Mouse (Mus musculus): ENCODE data around the gene Thbs2. TPM values are rescaled to one million over a fixed set of nuclear protein-coding genes. Genes with fewer than 3 reads are reported as not detected.

Thbs2 gene
- total and polyA plus RNA-seq, 3 experiments: 0.03 TPM; not detected in 2

DNA sequence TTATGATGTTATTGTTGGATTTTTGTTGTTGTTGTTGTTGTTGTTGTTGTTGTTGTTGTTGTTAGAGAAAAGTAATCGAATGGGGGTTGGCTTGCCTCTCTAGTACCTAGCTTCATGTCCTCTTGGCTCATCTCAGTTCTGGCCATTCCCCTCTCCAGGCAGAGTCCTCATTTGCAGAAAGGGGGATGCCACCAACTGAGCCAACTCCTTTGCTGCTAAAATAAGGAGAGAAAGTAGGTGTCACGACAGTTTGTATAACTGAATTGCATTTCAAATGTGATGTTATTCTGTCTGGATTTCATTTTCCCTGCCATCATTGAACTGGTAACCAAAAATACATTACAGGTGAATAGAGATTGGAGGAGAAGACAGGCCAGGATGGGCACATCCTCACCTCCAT lies 35.9 kb downstream of the Thbs2 start:
- H3K36me3 ChIP-seq (replicated peaks in 1 of 2; ENCODE audit: control insufficient read depth in 1 of 2, insufficient read depth in 1 of 2, low read length in 1 of 2): no peaks in the 10 kb centered on the region
- H3K79me2 ChIP-seq (replicated peaks; ENCODE audit: control insufficient read depth, extremely low read depth, insufficient read depth, poor library complexity, severe bottlenecking): no peaks in the 10 kb centered on the region
- dilution Hi-C loops (cut with MboI; ENCODE audit: extremely low pct_ligation_motif_present, extremely low pct_unique_long_range_greater_than_20kb, low sequenced_read_pairs): no loop called here
- no peak overlapping the region for H3K27ac ChIP-seq (ENCODE audit: insufficient read depth, low read depth)
- H3K9me3 ChIP-seq (replicated peaks; ENCODE audit: low read length): no peaks in the 10 kb centered on the region
- no peaks in the 10 kb centered on the region for H3K27me3 ChIP-seq (replicated peaks)
- peaks cover 0 to 9% of the 10 kb centered on the region in 2 experiments; a peak in 1 of 4 replicates for H3K4me1 ChIP-seq (ENCODE audit: control insufficient read depth in 1 of 2, insufficient read depth in 2 of 2)
- H3K4me2 ChIP-seq (ENCODE audit: insufficient read depth, low read depth, poor library complexity, severe bottlenecking): no peak overlapping the region
- DNase-seq (ENCODE audit: extremely low read depth): no peak
- in situ Hi-C loops (cut with MboI; ENCODE audit: low pct_ligation_motif_present, low pct_unique_long_range_greater_than_20kb, low sequenced_read_pairs): no loop called here
- H3K9ac ChIP-seq (ENCODE audit: insufficient read depth, low read depth): no peak overlapping the region
- TF ChIP-seq NRF1 (IDR thresholded peaks at IDR 0.05; ENCODE audit: low read depth, low read length) (no peak), GABPA (IDR thresholded peaks at IDR 0.05; ENCODE audit: insufficient replicate concordance, low read depth, low read length) (no peak), JUND (conservative IDR thresholded peaks at IDR 0.05; ENCODE audit: low read depth, low read length) (no peak), SMC3 (IDR thresholded peaks at IDR 0.05; ENCODE audit: low read depth, low read length) (no peak), BHLHE40 (IDR thresholded peaks at IDR 0.05; ENCODE audit: low read depth, low read length) (no peak), MAFK (IDR thresholded peaks at IDR 0.05; ENCODE audit: insufficient replicate concordance, low read length) (no peak), CHD2 (IDR thresholded peaks at IDR 0.05; ENCODE audit: low read length) (no peak), MAZ (IDR thresholded peaks at IDR 0.05; ENCODE audit: low read depth, low read length) (no peak), SIN3A (IDR thresholded peaks at IDR 0.05; ENCODE audit: low read length) (no peak), CHD1 (IDR thresholded peaks at IDR 0.05; ENCODE audit: low read depth, low read length) (no peak), MAX (IDR thresholded peaks at IDR 0.05; ENCODE audit: low read length) (no peak), USF2 (conservative IDR thresholded peaks at IDR 0.05; ENCODE audit: low read depth, low read length) (no peak), NELFE (IDR thresholded peaks at IDR 0.05; ENCODE audit: low read depth, low read length) (no peak), IRF4 (IDR thresholded peaks at IDR 0.05; ENCODE audit: low read depth, low read length) (no peak), USF1 (IDR thresholded peaks at IDR 0.05; ENCODE audit: low read depth, low read length) (no peak), JUN (IDR thresholded peaks at IDR 0.05; ENCODE audit: insufficient read depth, low read depth, low read length) (no peak)
- H3K4me3 ChIP-seq (replicated peaks in 1 of 3; ENCODE audit: low read depth in 2 of 3, low read length in 2 of 3, poor library complexity in 1 of 3): no peak overlapping the region

GRCm38 (mm10) chr17:14657123-14657522 lies 36.9 kb downstream of the Thbs2 start:
- Histone ChIP-seq H3K4me3 (replicated peaks in 1 of 3; ENCODE audit: low read depth in 2 of 3, low read length in 2 of 3, poor library complexity in 1 of 3) (no peak overlapping the region), H3K27me3 (replicated peaks) (no peaks in the 10 kb centered on the region), H3K36me3 (replicated peaks in 1 of 2; ENCODE audit: control insufficient read depth in 1 of 2, insufficient read depth in 1 of 2, low read length in 1 of 2) (no peaks in the 10 kb centered on the region), H3K9ac (ENCODE audit: insufficient read depth, low read depth) (no peak overlapping the region), H3K79me2 (replicated peaks; ENCODE audit: control insufficient read depth, extremely low read depth, insufficient read depth, poor library complexity, severe bottlenecking) (no peaks in the 10 kb centered on the region), H3K4me1 (ENCODE audit: control insufficient read depth in 1 of 2, insufficient read depth in 2 of 2) (peaks cover 0 to 9% of the 10 kb centered on the region in 2 experiments; a peak in 1 of 4 replicates), H3K9me3 (replicated peaks; ENCODE audit: low read length) (no peaks in the 10 kb centered on the region), H3K27ac (ENCODE audit: insufficient read depth, low read depth) (no peak overlapping the region), H3K4me2 (ENCODE audit: insufficient read depth, low read depth, poor library complexity, severe bottlenecking) (no peak overlapping the region)
- DNase-seq (ENCODE audit: extremely low read depth): no peak
- dilution Hi-C loops (cut with MboI; ENCODE audit: extremely low pct_ligation_motif_present, extremely low pct_unique_long_range_greater_than_20kb, low sequenced_read_pairs): no loop called here
- TF ChIP-seq CHD1 (IDR thresholded peaks at IDR 0.05; ENCODE audit: low read depth, low read length): no peak
- no peak for TF ChIP-seq ZMIZ1 (IDR thresholded peaks at IDR 0.05; ENCODE audit: low read depth, low read length)
- no peak for TF ChIP-seq ZKSCAN1 (IDR thresholded peaks at IDR 0.05; ENCODE audit: borderline replicate concordance, low read depth, low read length)
- TF ChIP-seq JUND (conservative IDR thresholded peaks at IDR 0.05; ENCODE audit: low read depth, low read length): no peak
- TF ChIP-seq NELFE (IDR thresholded peaks at IDR 0.05; ENCODE audit: low read depth, low read length): no peak
- TF ChIP-seq CHD2 (IDR thresholded peaks at IDR 0.05; ENCODE audit: low read length): no peak
- no peak for TF ChIP-seq MAX (IDR thresholded peaks at IDR 0.05; ENCODE audit: low read length)
- TF ChIP-seq JUN (IDR thresholded peaks at IDR 0.05; ENCODE audit: insufficient read depth, low read depth, low read length): no peak
- TF ChIP-seq UBTF (IDR thresholded peaks at IDR 0.05; ENCODE audit: low read depth, low read length): no peak
- no peak for TF ChIP-seq SIN3A (IDR thresholded peaks at IDR 0.05; ENCODE audit: low read length)
- TF ChIP-seq MEF2A (IDR thresholded peaks at IDR 0.05; ENCODE audit: borderline replicate concordance, low read depth, low read length): no peak
- TF ChIP-seq USF1 (IDR thresholded peaks at IDR 0.05; ENCODE audit: low read depth, low read length): no peak
- TF ChIP-seq IRF4 (IDR thresholded peaks at IDR 0.05; ENCODE audit: low read depth, low read length): no peak
- no peak for TF ChIP-seq MAZ (IDR thresholded peaks at IDR 0.05; ENCODE audit: low read depth, low read length)
- no peak for TF ChIP-seq MXI1 (IDR thresholded peaks at IDR 0.05; ENCODE audit: low read depth, low read length)
- in situ Hi-C loops (cut with MboI; ENCODE audit: low pct_ligation_motif_present, low pct_unique_long_range_greater_than_20kb, low sequenced_read_pairs): no loop called here
